Mouse (Mus musculus): Measurements from ENCODE around the gene Cacng2. TPM values are rescaled to one million over a fixed set of nuclear protein-coding genes. Genes with fewer than 3 reads are reported as not detected.

Gene Cacng2
- polyA plus RNA-seq, 1 experiment from 2014 or later, result not detected

- no peaks in the 10 kb centered on the region for H3K36me3 ChIP-seq (ENCODE audit: insufficient read depth, low read length)
- peak; percentile 79 for TF ChIP-seq CTCF (IDR thresholded peaks at IDR 0.05; ENCODE audit: low read depth)
- DNase-seq (ENCODE audit: low spot score), result peak; percentile 64
- no peaks in the 10 kb centered on the region for H3K4me1 ChIP-seq (replicated peaks; ENCODE audit: insufficient read depth, low read length)
- H3K4me2 ChIP-seq (ENCODE audit: low read length), result no peak overlapping the region
- ATAC-seq (replicated peaks; ENCODE audit: low FRiP score, low read depth), result no peak
- no peaks in the 10 kb centered on the region for H3K9me3 ChIP-seq (replicated peaks; ENCODE audit: low read length)
- H3K27me3 ChIP-seq (ENCODE audit: insufficient read depth, low read length), result no peaks in the 10 kb centered on the region
- WGBS, result 26% methylated on average over 18 of the region's 18 CpGs
- H3K27ac ChIP-seq, result no peak overlapping the region
- no peak overlapping the region for H3K9ac ChIP-seq (ENCODE audit: low read depth, low read length)
- H3K4me3 ChIP-seq (replicated peaks; ENCODE audit: low read depth, low read length), result no peak overlapping the region
These were observed 137.5 kb downstream of the Cacng2 start for GRCm38 (mm10) chr15:77982195-77982939.

DNA sequence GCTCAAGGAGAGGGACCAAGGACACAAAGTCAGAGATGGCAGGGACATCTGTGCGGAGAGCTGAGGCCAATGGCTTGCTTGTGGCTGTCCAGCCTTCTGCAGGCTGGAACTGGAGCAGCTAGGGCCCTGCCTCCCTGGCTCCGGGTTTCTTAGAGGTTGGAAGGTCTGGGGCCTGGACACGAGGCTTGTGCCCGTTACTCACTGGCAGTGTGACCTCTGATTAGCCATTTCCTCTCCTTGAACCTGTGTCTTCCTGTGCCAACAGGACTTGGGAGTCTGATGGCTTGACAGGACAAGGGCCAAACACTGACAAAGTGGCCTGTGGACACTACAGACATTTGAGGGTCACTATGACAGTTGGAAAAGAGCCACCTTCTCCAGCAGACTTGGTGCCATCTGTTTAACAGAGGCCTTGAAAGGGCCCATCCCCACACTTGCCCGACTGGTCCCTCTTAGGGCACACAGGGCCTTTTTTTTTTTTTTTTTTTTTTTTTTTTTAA is 138.6 kb downstream of the Cacng2 start:
- H3K9me3 ChIP-seq (replicated peaks; ENCODE audit: low read length), result no peaks in the 10 kb centered on the region

GRCm38 (mm10) chr15:77979427-77979865 is 140.4 kb downstream of the Cacng2 start:
- 80% methylated on average over 10 of the region's 10 CpGs for WGBS
- H3K4me2 ChIP-seq (ENCODE audit: low read length), result no peak overlapping the region
- no peak for DNase-seq (ENCODE audit: low spot score)
- H3K36me3 ChIP-seq (ENCODE audit: insufficient read depth, low read length), result no peaks in the 10 kb centered on the region
- TF ChIP-seq CTCF (IDR thresholded peaks at IDR 0.05; ENCODE audit: low read depth), result no peak
- no peaks in the 10 kb centered on the region for H3K4me1 ChIP-seq (replicated peaks; ENCODE audit: insufficient read depth, low read length)
- no peak overlapping the region for H3K4me3 ChIP-seq (replicated peaks; ENCODE audit: low read depth, low read length)
- H3K27me3 ChIP-seq (ENCODE audit: insufficient read depth, low read length), result no peaks in the 10 kb centered on the region
- no peak overlapping the region for H3K9ac ChIP-seq (ENCODE audit: low read depth, low read length)
- no peaks in the 10 kb centered on the region for H3K9me3 ChIP-seq (replicated peaks; ENCODE audit: low read length)
- no peak overlapping the region for H3K27ac ChIP-seq
- ATAC-seq (replicated peaks; ENCODE audit: low FRiP score, low read depth), result no peak

More for the DNA sequence above, 138.6 kb downstream of the Cacng2 start:
- Histone ChIP-seq H3K27ac (no peak overlapping the region), H3K27me3 (ENCODE audit: insufficient read depth, low read length) (no peaks in the 10 kb centered on the region), H3K36me3 (ENCODE audit: insufficient read depth, low read length) (no peaks in the 10 kb centered on the region), H3K9ac (ENCODE audit: low read depth, low read length) (no peak overlapping the region), H3K4me3 (replicated peaks; ENCODE audit: low read depth, low read length) (no peak overlapping the region), H3K4me2 (ENCODE audit: low read length) (no peak overlapping the region), H3K4me1 (replicated peaks; ENCODE audit: insufficient read depth, low read length) (no peaks in the 10 kb centered on the region)
- 65% methylated on average over 5 of the region's 5 CpGs for WGBS
- ATAC-seq (replicated peaks; ENCODE audit: low FRiP score, low read depth) (no peak), DNase-seq (ENCODE audit: low spot score) (no peak)
- no peak for TF ChIP-seq CTCF (IDR thresholded peaks at IDR 0.05; ENCODE audit: low read depth)

DNA sequence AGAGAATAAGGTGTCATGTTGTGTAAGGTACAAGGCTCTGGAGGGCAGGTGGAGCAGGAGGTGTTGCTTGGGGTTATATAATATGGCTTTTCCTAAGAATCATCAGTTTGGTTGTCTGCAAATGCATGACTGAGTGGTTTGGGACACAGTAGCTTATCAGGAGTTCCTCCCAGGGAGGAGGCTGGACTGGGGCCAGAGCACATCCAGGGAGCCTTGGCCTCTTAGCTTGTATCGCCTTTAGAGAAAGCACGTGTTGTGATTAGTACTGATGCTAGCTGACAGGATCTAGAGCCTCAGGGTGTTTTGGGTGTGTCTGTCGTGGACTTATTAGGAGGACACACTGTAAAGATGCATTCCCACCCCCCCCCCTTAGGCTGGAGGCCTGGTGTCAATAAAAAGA is 142.2 kb downstream of the Cacng2 start:
- H3K4me2 ChIP-seq (ENCODE audit: low read length), result no peak overlapping the region
- no peak overlapping the region for H3K4me3 ChIP-seq (replicated peaks; ENCODE audit: low read depth, low read length)
- H3K9ac ChIP-seq (ENCODE audit: low read depth, low read length), result no peak overlapping the region
- H3K27me3 ChIP-seq (ENCODE audit: insufficient read depth, low read length), result no peaks in the 10 kb centered on the region
- no peak for TF ChIP-seq CTCF (IDR thresholded peaks at IDR 0.05; ENCODE audit: low read depth)
- ATAC-seq (replicated peaks; ENCODE audit: low FRiP score, low read depth), result no peak
- DNase-seq (ENCODE audit: low spot score), result no peak
- no peaks in the 10 kb centered on the region for H3K36me3 ChIP-seq (ENCODE audit: insufficient read depth, low read length)
- no peak overlapping the region for H3K27ac ChIP-seq
- no peaks in the 10 kb centered on the region for H3K4me1 ChIP-seq (replicated peaks; ENCODE audit: insufficient read depth, low read length)
- H3K9me3 ChIP-seq (replicated peaks; ENCODE audit: low read length), result no peaks in the 10 kb centered on the region
- 67% methylated on average over 3 of the region's 3 CpGs for WGBS

DNA sequence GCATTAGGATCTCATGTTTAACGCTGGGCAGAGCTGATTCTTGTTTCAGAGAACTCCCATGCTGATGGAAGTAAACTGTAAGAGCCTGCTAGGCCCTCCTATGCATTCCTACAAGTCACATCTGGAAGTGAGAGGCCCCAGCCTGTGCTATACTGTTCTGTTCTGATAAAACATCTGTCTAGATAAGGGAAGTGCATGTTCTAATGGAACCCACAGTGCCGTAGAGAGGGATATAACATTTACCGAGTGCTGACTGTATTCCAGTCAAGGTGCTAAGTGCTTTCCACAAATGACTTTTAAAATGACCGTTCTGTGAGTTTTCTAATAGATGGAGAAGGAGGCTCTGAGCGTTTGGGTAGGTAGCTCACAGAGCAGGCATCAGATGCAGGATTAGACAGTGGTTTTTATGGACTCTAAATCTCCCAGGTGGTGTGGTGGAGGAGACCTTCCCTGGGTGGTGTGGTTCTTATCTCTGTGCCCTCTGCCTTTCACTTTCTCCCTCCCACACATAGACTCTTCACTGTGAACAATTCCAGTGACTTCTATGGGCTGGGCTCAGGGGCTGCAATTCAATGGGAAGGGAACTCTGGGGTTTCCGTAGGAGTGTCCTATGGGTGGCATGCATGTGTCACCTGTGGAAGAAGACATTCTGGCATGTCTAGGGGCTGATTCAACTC is 145.5 kb downstream of the Cacng2 start:
- WGBS, result 70% methylated on average over 6 of the region's 6 CpGs
- H3K4me3 ChIP-seq (replicated peaks; ENCODE audit: low read depth, low read length), result no peak overlapping the region
- no peak overlapping the region for H3K9ac ChIP-seq (ENCODE audit: low read depth, low read length)
- ATAC-seq (replicated peaks; ENCODE audit: low FRiP score, low read depth), result no peak
- DNase-seq (ENCODE audit: low spot score), result no peak
- no peaks in the 10 kb centered on the region for H3K9me3 ChIP-seq (replicated peaks; ENCODE audit: low read length)
- H3K27ac ChIP-seq, result no peak overlapping the region
- no peak overlapping the region for H3K4me2 ChIP-seq (ENCODE audit: low read length)
- peaks cover 4% of the 10 kb centered on the region; the same call in 1 of the 2 replicates for H3K4me1 ChIP-seq (replicated peaks; ENCODE audit: insufficient read depth, low read length)
- no peaks in the 10 kb centered on the region for H3K27me3 ChIP-seq (ENCODE audit: insufficient read depth, low read length)
- H3K36me3 ChIP-seq (ENCODE audit: insufficient read depth, low read length), result no peaks in the 10 kb centered on the region
- TF ChIP-seq CTCF (IDR thresholded peaks at IDR 0.05; ENCODE audit: low read depth), result no peak

DNA sequence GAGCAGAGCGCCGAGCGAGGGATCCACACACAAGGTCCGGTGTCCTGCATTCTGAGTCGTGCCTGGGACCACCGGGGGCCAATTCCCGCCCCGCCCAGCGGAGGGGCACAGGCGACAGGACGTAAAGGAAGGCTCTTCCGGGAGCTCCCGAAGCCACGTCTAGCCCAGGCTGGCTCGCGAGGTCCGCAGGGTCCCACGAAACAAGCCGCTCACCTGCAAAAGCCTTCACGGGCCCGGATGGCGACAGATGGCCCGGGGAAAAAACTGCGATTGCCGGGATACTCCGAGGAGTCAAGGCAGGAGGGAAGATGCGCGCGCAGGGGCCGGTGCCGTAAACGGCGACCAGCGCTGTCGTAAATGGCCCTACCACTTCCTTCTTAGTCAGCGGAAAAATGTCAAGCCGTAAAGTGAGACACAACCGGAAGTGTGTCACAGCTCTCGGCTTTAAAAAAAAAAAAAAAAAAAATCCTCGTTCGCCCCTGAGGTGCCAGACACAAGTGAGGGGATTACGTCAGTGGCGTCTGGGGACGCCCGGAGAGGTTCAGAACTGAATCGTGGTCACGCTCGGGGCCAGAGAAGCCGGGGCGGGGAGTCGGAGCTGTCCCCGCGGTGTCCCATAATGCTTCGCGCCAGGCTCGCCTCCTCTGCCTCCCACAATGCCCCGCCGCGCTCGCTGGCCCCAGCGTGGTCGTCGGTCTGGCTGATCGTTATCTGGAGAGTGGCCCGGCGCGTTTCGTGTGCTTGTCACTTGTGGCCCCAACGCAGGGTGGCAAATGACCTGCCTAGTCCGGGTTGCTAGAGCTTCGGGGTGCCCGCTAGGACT is 149.1 kb downstream of the Cacng2 start, which contains the start of gene Eif3d:
Gene Eif3d, minus strand, starts transcription at position 344 of the 823 bp plus-strand sequence.
- Histone ChIP-seq H3K27ac (peak within 1 kb of the TSS; percentile 97), H3K9ac (ENCODE audit: low read depth, low read length) (peak within 1 kb of the TSS; percentile 93), H3K9me3 (replicated peaks; ENCODE audit: low read length) (no peaks in the 10 kb centered on the region), H3K27me3 (ENCODE audit: insufficient read depth, low read length) (no peaks in the 10 kb centered on the region), H3K4me2 (ENCODE audit: low read length) (peak within 1 kb of the TSS; percentile 92), H3K4me1 (replicated peaks; ENCODE audit: insufficient read depth, low read length) (peaks cover 9% of the 10 kb centered on the region; the same call in 1 of the 2 replicates), H3K36me3 (ENCODE audit: insufficient read depth, low read length) (peaks cover 27% of the 10 kb centered on the region), H3K4me3 (replicated peaks; ENCODE audit: low read depth, low read length) (peak within 1 kb of the TSS; percentile 86)
- WGBS, result 2% methylated on average over 72 of the region's 72 CpGs
- ATAC-seq (replicated peaks; ENCODE audit: low FRiP score, low read depth) (peak; percentile 88), DNase-seq (ENCODE audit: low spot score) (peak; percentile 97)
- no peak for TF ChIP-seq CTCF (IDR thresholded peaks at IDR 0.05; ENCODE audit: low read depth)
